Mouse (Mus musculus) hindbrain, embryonic 12.5 days (tissue): Measurements from ENCODE around the gene Prkar1b. TPM values are rescaled to one million over a fixed set of nuclear protein-coding genes. Genes with fewer than 3 reads are reported as not detected.

Source experiments
- ATAC-seq: fragments of 200-750 bp; cut with Nextera tagmentation; 2 replicates; pipeline ENCODE4 v1.8.0; 2017; ENCODE audit warnings: moderate TSS enrichment; ENCODE audit not compliant: low FRiP score
- H3K27ac ChIP-seq: fragments of 300-500 bp; sonication (generic); 2 replicates; pipeline ENCODE4 v1.5.1; 2016; ENCODE audit warnings: mild to moderate bottlenecking
- H3K27me3 ChIP-seq: fragments of 300-500 bp; sonication (generic); 2 replicates; pipeline ENCODE4 v1.6.1; 2016; ENCODE audit warnings: mild to moderate bottlenecking
- H3K36me3 ChIP-seq: fragments of 300-500 bp; sonication (generic); 2 replicates; pipeline ENCODE4 v1.6.1; 2016; ENCODE audit warnings: mild to moderate bottlenecking
- H3K4me1 ChIP-seq: fragments of 300-500 bp; sonication (generic); 2 replicates; pipeline ENCODE4 v1.6.1; 2016
- H3K4me2 ChIP-seq: fragments of 300-500 bp; sonication (generic); replicated peaks from 2 replicates; pipeline ENCODE4 v1.6.1; 2016; ENCODE audit warnings: mild to moderate bottlenecking
- H3K4me3 ChIP-seq: fragments of 300-500 bp; sonication (generic); 2 replicates; pipeline ENCODE4 v1.5.1; 2016; ENCODE audit warnings: mild to moderate bottlenecking
- H3K9ac ChIP-seq: fragments of 300-500 bp; sonication (generic); 2 replicates; pipeline ENCODE4 v1.6.1; 2016; ENCODE audit warnings: mild to moderate bottlenecking, moderate library complexity
- H3K9me3 ChIP-seq: fragments of 300-500 bp; sonication (generic); replicated peaks from 2 replicates; pipeline ENCODE4 v1.6.1; 2016; ENCODE audit warnings: mild to moderate bottlenecking
- WGBS: fragments of 180-500 bp; shearing (Covaris S2); methylation state at CpG from one replicate; pipeline ENCODE4 v1.1.7; 2016; 5-methylcytosine and 5-hydroxymethylcytosine counted together
- polyA plus RNA-seq: library from polyadenylated mRNA; unstranded; fragments of >200 nt; fragmentation: Nextera tagmentation; extraction: Ambion mirVana; gene quantifications from 2 replicates; pipeline ENCODE4 v1.2.1, GENCODE M21; 2016

Prkar1b gene
- polyA plus RNA-seq, 1 experiment from 2014 or later: 70.1 TPM

DNA sequence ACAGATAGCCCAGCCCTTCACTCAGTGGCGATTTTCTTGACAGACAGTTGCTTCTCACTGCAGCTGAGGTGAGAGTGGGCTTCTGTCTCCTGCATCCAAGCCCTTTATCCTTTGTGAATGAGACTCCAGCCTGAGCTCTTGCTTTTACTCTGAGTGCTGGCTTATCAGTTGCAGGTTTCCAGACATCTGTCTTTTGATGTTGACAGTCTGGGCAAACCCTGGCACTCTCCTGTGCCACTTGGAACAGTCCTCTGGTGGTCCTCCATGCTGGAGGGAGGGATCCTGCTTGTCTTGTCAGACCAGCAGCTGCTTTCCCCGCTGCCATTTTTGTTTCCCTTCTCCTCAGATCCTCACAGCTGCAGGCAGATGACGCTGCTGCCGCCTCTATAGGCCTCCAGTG lies 22.1 kb upstream of the Prkar1b start:
- no peak overlapping the region for H3K9ac ChIP-seq
- H3K4me2 ChIP-seq: no peak overlapping the region
- 97% methylated on average over 4 of the region's 4 CpGs for WGBS
- ATAC-seq: no peak
- H3K27me3 ChIP-seq: no peaks in the 10 kb centered on the region
- no peak overlapping the region for H3K27ac ChIP-seq
- no peak overlapping the region for H3K4me3 ChIP-seq
- H3K4me1 ChIP-seq: peaks cover 4% of the 10 kb centered on the region; the same call in 1 of the 2 replicates
- no peaks in the 10 kb centered on the region for H3K9me3 ChIP-seq
- peaks cover 77% of the 10 kb centered on the region for H3K36me3 ChIP-seq

DNA sequence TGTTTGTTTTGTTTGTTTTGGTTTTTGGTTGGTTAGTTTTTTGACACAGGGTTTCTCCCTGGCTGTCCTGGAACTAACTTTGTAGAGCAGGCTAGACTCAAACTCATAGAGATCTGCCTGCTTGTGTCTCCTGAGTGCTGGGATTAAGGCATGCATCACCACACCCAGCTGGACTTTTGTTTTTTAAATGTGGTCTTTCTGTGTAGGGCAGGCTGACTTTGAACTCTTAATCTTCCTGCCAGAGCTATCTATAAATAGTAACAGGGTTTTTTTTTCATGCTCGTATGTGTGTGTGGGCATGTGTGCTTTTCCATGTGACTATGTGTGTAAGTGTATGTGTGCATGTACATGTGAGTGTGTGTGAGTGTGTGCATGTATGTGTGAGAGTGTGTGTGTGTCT lies 17.7 kb upstream of the Prkar1b start:
- 90% methylated on average over 1 of the region's 1 CpGs for WGBS
- Histone ChIP-seq H3K27me3 (no peaks in the 10 kb centered on the region), H3K4me2 (no peak overlapping the region), H3K9ac (no peak overlapping the region), H3K27ac (no peak overlapping the region), H3K36me3 (peaks cover 80% of the 10 kb centered on the region), H3K9me3 (no peaks in the 10 kb centered on the region), H3K4me3 (no peak overlapping the region), H3K4me1 (0 out of 2 replicates have a peak, but pooled peaks cover 3% of the 10 kb centered on the region)
- ATAC-seq: no peak

DNA sequence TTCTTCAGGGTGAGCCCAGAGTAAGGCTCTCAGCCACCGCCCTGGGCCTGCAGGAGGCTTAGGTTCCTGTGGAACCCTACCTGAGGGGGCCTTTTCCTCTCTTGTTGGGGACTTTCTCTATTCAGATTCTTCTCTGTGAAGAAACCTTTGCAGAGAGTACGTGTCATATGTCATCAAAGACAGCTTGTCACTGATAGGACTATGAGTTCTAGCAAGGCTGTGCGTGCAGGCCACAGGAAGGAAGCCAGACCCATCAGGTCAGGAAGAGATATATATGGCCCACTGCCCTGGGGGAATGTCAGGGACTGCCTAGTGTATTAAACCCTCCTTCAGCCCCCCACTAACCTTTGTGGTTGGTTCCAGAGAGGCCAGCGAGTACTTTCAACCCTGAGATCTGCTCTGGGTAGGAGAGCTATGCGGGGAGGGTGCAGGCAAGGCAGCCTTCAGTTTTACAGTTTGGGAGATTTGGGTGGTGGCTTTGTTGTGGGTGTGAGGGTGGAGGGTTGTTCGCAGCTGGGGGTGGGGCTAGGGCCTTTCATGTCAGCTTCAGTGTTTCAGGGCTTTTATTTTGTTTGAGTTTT lies 17.1 kb upstream of the Prkar1b start:
- Histone ChIP-seq H3K36me3 (peaks cover 79% of the 10 kb centered on the region), H3K4me2 (no peak overlapping the region), H3K9ac (no peak overlapping the region), H3K4me3 (no peak overlapping the region), H3K27me3 (no peaks in the 10 kb centered on the region), H3K9me3 (no peaks in the 10 kb centered on the region), H3K4me1 (0 out of 2 replicates have a peak, but pooled peaks cover 3% of the 10 kb centered on the region), H3K27ac (no peak overlapping the region)
- no peak for ATAC-seq
- 93% methylated on average over 6 of the region's 6 CpGs for WGBS

DNA sequence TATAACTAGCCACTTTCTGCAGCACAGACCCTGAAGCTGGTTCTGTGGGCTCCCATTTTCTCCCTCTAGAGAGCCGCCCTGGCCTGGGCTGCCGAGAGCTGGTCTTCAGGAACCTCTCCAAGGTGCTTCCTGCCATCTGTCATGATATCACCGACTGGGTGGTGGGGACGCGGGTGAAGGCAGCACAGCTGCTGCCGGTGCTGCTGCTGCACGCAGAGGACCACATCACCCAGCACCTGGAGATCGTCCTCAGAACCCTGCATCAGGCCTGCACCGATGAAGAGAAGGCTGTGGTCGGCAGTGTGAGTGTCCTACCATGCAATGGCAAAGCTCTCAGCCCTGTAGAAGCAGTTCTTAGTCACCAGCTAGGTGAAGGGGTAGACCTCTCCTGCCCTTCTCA lies 11.8 kb upstream of the Prkar1b start:
- Histone ChIP-seq H3K4me2 (no peak overlapping the region), H3K4me1 (0 out of 2 replicates have a peak, but pooled peaks cover 3% of the 10 kb centered on the region), H3K27ac (no peak overlapping the region), H3K36me3 (peaks cover 65% of the 10 kb centered on the region), H3K9ac (no peak overlapping the region), H3K4me3 (no peak overlapping the region), H3K9me3 (no peaks in the 10 kb centered on the region), H3K27me3 (no peaks in the 10 kb centered on the region)
- 88% methylated on average over 10 of the region's 10 CpGs for WGBS
- ATAC-seq: no peak

DNA sequence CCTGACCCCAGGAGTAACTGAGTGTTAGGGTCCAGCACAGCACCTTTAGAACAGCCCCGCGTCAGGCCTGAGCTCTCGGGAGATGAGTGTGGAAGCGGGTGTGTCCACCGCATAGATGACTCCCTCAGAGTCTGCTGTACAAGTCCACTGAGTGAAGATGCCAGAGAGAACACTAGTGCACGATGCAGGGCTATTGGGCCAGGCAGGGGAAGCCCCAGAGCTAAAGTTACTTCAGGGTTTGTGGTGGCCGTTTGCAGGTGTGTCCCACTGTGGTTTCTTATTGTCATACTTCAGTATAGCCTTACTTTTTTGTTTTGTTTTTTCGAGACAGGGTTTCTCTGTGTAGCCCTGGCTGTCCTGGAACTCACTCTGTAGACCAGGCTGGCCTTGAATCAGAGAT lies 11.1 kb upstream of the Prkar1b start:
- Histone ChIP-seq H3K4me1 (0 out of 2 replicates have a peak, but pooled peaks cover 3% of the 10 kb centered on the region), H3K27me3 (no peaks in the 10 kb centered on the region), H3K36me3 (peaks cover 65% of the 10 kb centered on the region), H3K9ac (no peak overlapping the region), H3K27ac (no peak overlapping the region), H3K4me2 (no peak overlapping the region), H3K4me3 (no peak overlapping the region), H3K9me3 (no peaks in the 10 kb centered on the region)
- 92% methylated on average over 8 of the region's 8 CpGs for WGBS
- ATAC-seq: no peak

DNA sequence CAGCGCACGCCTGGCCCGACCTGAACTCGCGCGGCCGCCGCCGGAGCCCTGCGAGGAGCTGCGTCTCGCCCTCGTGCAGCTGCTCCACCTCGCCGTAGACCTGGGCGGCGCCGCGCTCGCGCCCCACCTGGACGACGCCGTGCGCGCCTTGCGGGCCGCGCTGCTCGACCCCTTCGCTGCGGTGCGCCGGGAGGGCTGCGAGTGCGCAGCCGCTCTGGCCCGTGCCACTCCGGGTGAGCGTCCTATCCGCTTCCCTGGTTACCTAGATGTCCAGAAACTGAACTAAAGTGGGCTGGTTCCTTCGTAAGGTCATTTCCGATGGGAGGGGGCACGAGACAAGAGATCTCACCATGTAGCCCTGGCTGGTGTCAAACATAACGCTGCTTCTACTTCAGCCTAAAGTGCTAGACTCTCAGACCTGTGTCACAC lies 816 bp upstream of the Prkar1b start:
- Histone ChIP-seq H3K9me3 (no peaks in the 10 kb centered on the region), H3K4me2 (peak overlapping the region; percentile 98), H3K9ac (peak overlapping the region; percentile 88), H3K4me1 (peaks cover 21% of the 10 kb centered on the region), H3K27me3 (no peaks in the 10 kb centered on the region), H3K4me3 (peak overlapping the region; percentile 80), H3K27ac (peak overlapping the region; percentile 55), H3K36me3 (peaks cover 36% of the 10 kb centered on the region)
- under 1% methylated on average over 45 of the region's 45 CpGs for WGBS
- no peak for ATAC-seq

DNA sequence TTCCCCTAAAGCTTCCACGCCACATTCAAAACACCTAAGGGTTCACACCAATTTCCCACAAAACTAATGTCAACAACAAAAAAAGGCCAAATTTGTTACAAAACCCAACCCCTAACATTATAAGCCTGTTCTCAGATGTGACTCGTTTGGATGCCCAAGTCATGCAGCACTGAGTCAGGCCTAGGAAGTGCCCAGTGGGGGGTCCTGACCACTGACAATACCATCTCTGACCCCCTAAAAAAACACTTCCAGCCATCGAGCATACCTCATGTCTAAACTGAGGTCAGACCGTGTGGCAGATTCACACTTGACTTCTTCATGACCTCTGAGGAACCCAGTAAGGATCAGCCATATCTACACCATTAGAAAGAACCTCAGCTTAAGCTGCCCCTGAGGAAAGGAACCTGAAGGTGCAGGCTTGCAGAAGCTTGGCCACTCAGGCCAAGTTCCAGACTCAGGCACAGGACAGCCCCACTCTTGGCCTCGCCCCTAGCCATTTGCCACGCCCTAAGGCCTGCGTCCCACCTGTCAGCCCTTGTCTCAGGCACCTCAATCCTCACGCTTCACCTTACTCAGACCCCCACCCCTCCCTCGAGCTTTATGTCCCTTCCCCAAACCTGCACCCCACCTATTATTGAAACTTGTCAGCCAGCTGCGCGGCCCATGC lies 662 bp downstream of the Prkar1b start:
- 27% methylated on average over 11 of the region's 11 CpGs for WGBS
- Histone ChIP-seq H3K27ac (peak overlapping the region; percentile 85; the same call in 1 of the 2 replicates), H3K4me2 (peak overlapping the region; percentile 98), H3K9ac (peak overlapping the region; percentile 45; the same call in 1 of the 2 replicates), H3K27me3 (no peaks in the 10 kb centered on the region), H3K4me1 (peaks cover 21% of the 10 kb centered on the region), H3K4me3 (peak overlapping the region; percentile 80), H3K36me3 (peaks cover 25% of the 10 kb centered on the region), H3K9me3 (no peaks in the 10 kb centered on the region)
- ATAC-seq: peak; percentile 57

DNA sequence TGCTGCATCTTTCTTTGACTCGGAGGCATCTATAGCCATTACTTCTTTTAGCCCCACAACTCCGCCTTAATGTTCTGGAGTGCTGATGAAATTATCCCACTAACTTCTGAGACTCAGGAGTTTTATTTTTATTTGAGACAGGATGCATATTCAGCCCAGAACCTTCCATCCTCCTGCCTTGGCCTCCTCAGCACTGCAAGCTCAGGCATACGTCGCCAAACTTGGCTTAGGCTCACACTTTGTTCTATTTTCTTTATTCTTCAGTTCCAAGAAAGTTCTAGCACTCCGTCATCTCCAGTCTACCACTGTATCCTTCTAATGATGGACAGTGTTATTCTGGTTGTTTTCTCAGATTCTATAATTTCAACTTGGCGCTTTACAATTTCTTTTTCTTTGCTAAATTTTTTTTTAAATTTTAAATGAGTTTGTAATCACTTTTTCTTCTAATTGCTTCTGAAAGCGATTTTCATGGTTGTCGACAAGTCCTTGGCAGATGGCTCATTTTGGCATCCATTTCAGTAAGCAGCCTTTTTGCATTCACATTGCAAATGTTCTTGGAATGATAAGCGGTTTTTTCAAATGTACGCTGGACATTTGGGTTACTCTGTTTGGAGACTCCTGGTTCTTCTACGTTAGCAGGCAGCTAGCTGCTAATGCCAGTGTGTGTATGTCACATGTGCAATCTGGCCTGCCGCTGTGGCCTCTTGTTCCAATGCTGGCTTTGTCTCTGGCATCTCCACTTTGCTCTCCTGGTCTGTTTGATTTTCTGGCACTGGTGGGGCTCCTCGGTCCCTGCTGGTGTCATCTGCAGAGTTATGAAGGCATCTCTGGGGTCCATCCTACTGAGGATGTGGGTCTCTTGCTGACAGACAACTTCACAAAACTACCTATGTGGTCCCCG lies 2.4 kb downstream of the Prkar1b start:
- Histone ChIP-seq H3K9ac (no peak overlapping the region), H3K4me1 (peaks cover 21% of the 10 kb centered on the region), H3K4me3 (no peak overlapping the region), H3K4me2 (no peak overlapping the region), H3K9me3 (no peaks in the 10 kb centered on the region), H3K27ac (no peak overlapping the region), H3K27me3 (no peaks in the 10 kb centered on the region), H3K36me3 (peaks cover 8% of the 10 kb centered on the region; the same call in 1 of the 2 replicates)
- no peak for ATAC-seq
- 92% methylated on average over 14 of the region's 14 CpGs for WGBS

DNA sequence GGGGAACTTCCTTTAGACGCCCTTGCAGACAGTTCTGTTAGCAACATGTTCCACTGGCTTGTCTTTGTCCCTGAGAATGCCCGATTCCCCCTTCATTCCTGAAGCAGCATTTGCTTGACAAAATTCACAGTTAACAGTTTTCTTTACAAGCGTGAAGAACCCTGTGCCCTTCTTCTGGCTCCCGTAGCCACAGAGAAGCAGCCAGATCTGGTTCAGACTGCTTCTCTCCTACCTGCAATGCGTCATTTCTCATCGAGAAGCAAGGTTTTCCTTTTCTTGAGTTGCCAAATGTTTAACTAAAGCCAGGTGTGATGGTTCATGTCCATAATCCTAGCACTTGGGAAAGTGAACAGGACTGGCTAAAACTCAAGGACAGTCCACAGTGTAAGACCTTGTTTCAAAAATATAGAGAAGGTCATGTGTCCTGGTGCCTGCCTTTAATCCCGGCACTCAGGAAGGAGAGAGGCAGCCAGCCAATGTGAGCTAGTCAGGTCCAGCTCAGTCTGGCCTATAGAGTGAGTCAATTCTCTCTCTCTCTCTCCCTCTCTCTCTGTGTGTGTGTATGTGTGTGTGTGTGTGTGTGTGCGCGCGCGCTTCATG lies 3.2 kb downstream of the Prkar1b start:
- H3K4me2 ChIP-seq: no peak overlapping the region
- H3K27me3 ChIP-seq: no peaks in the 10 kb centered on the region
- peaks cover 17% of the 10 kb centered on the region for H3K4me1 ChIP-seq
- H3K9ac ChIP-seq: no peak overlapping the region
- H3K9me3 ChIP-seq: no peaks in the 10 kb centered on the region
- 0 out of 2 replicates have a peak, but pooled peaks cover 3% of the 10 kb centered on the region for H3K36me3 ChIP-seq
- WGBS: 90% methylated on average over 11 of the region's 11 CpGs
- H3K27ac ChIP-seq: no peak overlapping the region
- ATAC-seq: no peak
- no peak overlapping the region for H3K4me3 ChIP-seq

DNA sequence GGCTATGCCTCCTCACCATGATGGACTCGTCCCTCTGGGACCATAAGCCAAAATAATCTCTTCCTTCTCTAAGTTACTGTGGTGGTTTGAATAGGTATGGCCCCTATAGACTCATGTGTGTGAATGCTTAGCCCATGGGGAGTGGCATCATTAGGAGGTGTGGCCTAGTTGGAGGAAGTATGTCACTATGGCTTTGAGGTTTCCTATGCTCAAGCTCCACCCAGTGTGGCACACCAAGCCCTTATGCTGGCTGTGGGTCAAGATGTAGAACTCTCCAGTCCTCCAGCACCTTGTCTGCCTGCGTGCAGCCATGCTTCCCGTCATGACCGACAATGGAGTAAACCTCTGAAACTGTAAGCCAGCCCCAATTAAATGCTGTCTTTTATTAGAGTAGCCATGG lies 4.1 kb downstream of the Prkar1b start:
- H3K36me3 ChIP-seq: 0 out of 2 replicates have a peak, but pooled peaks cover 3% of the 10 kb centered on the region
- peaks cover 9% of the 10 kb centered on the region for H3K4me1 ChIP-seq
- 88% methylated on average over 4 of the region's 4 CpGs for WGBS
- H3K9me3 ChIP-seq: no peaks in the 10 kb centered on the region
- H3K27me3 ChIP-seq: 0 out of 2 replicates have a peak, but pooled peaks cover 3% of the 10 kb centered on the region
- no peak overlapping the region for H3K27ac ChIP-seq
- H3K4me2 ChIP-seq: no peak overlapping the region
- no peak for ATAC-seq
- no peak overlapping the region for H3K9ac ChIP-seq
- H3K4me3 ChIP-seq: no peak overlapping the region

DNA sequence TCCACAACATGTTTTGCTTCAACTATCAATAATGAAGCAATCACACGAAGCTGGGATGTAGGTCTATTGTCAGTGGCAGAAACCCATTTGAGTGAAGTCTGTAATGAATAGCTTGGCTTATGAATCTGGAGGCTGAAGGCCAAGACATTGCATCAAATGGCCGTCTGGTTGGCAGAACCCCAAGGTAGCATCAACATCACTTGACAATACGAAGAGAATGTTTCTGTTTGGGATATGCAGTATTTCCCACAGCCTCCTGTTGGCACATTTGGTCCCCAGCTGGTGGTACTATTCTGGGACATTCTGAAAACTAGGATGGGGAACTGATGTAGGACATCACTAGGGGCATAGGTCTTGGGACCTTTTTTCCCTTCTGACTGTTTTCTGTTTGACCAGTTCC lies 5.9 kb downstream of the Prkar1b start:
- H3K4me3 ChIP-seq: no peak overlapping the region
- 0 out of 2 replicates have a peak, but pooled peaks cover under 1% of the 10 kb centered on the region for H3K4me1 ChIP-seq
- H3K9me3 ChIP-seq: no peaks in the 10 kb centered on the region
- no peak overlapping the region for H3K27ac ChIP-seq
- H3K36me3 ChIP-seq: 0 out of 2 replicates have a peak, but pooled peaks cover 3% of the 10 kb centered on the region
- H3K27me3 ChIP-seq: 0 out of 2 replicates have a peak, but pooled peaks cover 3% of the 10 kb centered on the region
- no peak for ATAC-seq
- 80% methylated on average over 3 of the region's 3 CpGs for WGBS
- no peak overlapping the region for H3K9ac ChIP-seq
- no peak overlapping the region for H3K4me2 ChIP-seq
